ENCODE assay signal across 15 mouse cellular contexts in genomic region chr6:92542402-92543101, GRCm38 (mm10).
DNase-seq lines count a peak whose midpoint lies in the region; ATAC-seq and TF ChIP-seq lines count a peak whose summit lies in the region.
"Had no signal": no experiment of that assay in that cellular context is flagged by ENCODE, and none has a peak within 500 bp of the region (broad histone marks: within the 10 kb centered on the region; RNA-seq: fewer than 3 reads in every experiment).

No protein-coding gene starts in this region.

- H3K9ac ChIP-seq in heart, embryonic 13.5 days: no peak overlapping the region
- no peak overlapping the region for H3K9ac ChIP-seq in midbrain, postnatal 0 days (replicated peaks; ENCODE audit: low read length, poor library complexity, severe bottlenecking)
- H3K9ac ChIP-seq in liver, postnatal 0 days (replicated peaks): no peak overlapping the region
- H3K9ac ChIP-seq: forebrain, embryonic 12.5 days; hindbrain, embryonic 15.5 days; limb, embryonic 15.5 days; lung, embryonic 15.5 days had no signal

- no peaks in the 10 kb centered on the region; the same call in 1 of the 2 replicates for H3K4me1 ChIP-seq in heart, embryonic 13.5 days
- no peaks in the 10 kb centered on the region for H3K4me1 ChIP-seq in midbrain, postnatal 0 days (ENCODE audit: insufficient read depth, low read length)
- H3K4me1 ChIP-seq in liver, postnatal 0 days (ENCODE audit: insufficient read depth): no peaks in the 10 kb centered on the region
- H3K4me1 ChIP-seq: limb, embryonic 15.5 days; lung, embryonic 15.5 days; megakaryocyte, embryonic 14.5 days had no signal

- no peaks in the 10 kb centered on the region for H3K36me3 ChIP-seq in heart, embryonic 13.5 days
- H3K36me3 ChIP-seq in midbrain, postnatal 0 days (ENCODE audit: insufficient read depth, low read length): no peaks in the 10 kb centered on the region
- H3K36me3 ChIP-seq in liver, postnatal 0 days (replicated peaks; ENCODE audit: insufficient read depth, low read length): no peaks in the 10 kb centered on the region
- H3K36me3 ChIP-seq: forebrain, embryonic 12.5 days; hindbrain, embryonic 15.5 days; limb, embryonic 15.5 days; lung, embryonic 15.5 days had no signal

- WGBS in heart, embryonic 13.5 days: 55% methylated on average over 5 of the region's 5 CpGs
- whole genome bisulfite sequencing in midbrain, postnatal 0 days: 72% methylated on average over 5 of the region's 5 CpGs
- 66% methylated on average over 5 of the region's 5 CpGs for WGBS in liver, postnatal 0 days (ENCODE audit: insufficient replicate concordance)

- H3K27me3 ChIP-seq in heart, embryonic 13.5 days (replicated peaks): no peaks in the 10 kb centered on the region
- H3K27me3 ChIP-seq in midbrain, postnatal 0 days (ENCODE audit: insufficient read depth, low read length): no peaks in the 10 kb centered on the region
- no peaks in the 10 kb centered on the region for H3K27me3 ChIP-seq in liver, postnatal 0 days (ENCODE audit: insufficient read depth, low read length)
- H3K27me3 ChIP-seq: forebrain, embryonic 12.5 days; hindbrain, embryonic 15.5 days; limb, embryonic 15.5 days; lung, embryonic 15.5 days; megakaryocyte, embryonic 14.5 days had no signal

- peak; percentile 61; the same call in 1 of the 2 replicates for ATAC-seq in heart, embryonic 13.5 days (ENCODE audit: extremely low read depth, insufficient number of reproducible peaks, low FRiP score, low TSS enrichment)
- no peak for ATAC-seq in midbrain, postnatal 0 days (ENCODE audit: low FRiP score)
- ATAC-seq in liver, postnatal 0 days: no peak
- no peak for ATAC-seq in granulocyte monocyte progenitor cell, adult 5-6 weeks (replicated peaks; ENCODE audit: poor library complexity, severe bottlenecking)

- no peaks in the 10 kb centered on the region for H3K9me3 ChIP-seq in heart, embryonic 13.5 days
- no peaks in the 10 kb centered on the region for H3K9me3 ChIP-seq in midbrain, postnatal 0 days (ENCODE audit: low read length)
- no peaks in the 10 kb centered on the region for H3K9me3 ChIP-seq in liver, postnatal 0 days (ENCODE audit: low read length)
- H3K9me3 ChIP-seq: forebrain, embryonic 12.5 days; hindbrain, embryonic 15.5 days; limb, embryonic 15.5 days; lung, embryonic 15.5 days; megakaryocyte, embryonic 14.5 days had no signal

- no peak overlapping the region for H3K4me2 ChIP-seq in heart, embryonic 13.5 days
- H3K4me2 ChIP-seq in midbrain, postnatal 0 days (ENCODE audit: low read depth, low read length, poor library complexity, severe bottlenecking): no peak overlapping the region
- H3K4me2 ChIP-seq in liver, postnatal 0 days (ENCODE audit: low read depth, low read length): no peak overlapping the region
- H3K4me2 ChIP-seq: forebrain, embryonic 12.5 days; hindbrain, embryonic 15.5 days; limb, embryonic 15.5 days; lung, embryonic 15.5 days had no signal

- peak overlapping the region; percentile 39; the same call in 1 of the 2 replicates for H3K27ac ChIP-seq in heart, embryonic 13.5 days (replicated peaks)
- H3K27ac ChIP-seq in midbrain, postnatal 0 days (ENCODE audit: low read depth, low read length): no peak overlapping the region
- no peak overlapping the region for H3K27ac ChIP-seq in liver, postnatal 0 days (ENCODE audit: low read depth)
- H3K27ac ChIP-seq: forebrain, embryonic 12.5 days; hindbrain, embryonic 15.5 days; limb, embryonic 15.5 days; lung, embryonic 15.5 days had no signal

- H3K4me3 ChIP-seq in heart, embryonic 13.5 days: no peak overlapping the region
- H3K4me3 ChIP-seq in midbrain, postnatal 0 days (ENCODE audit: low read depth, low read length): no peak overlapping the region
- H3K4me3 ChIP-seq in liver, postnatal 0 days (ENCODE audit: low read depth, low read length): no peak overlapping the region
- H3K4me3 ChIP-seq: forebrain, embryonic 12.5 days; hindbrain, embryonic 15.5 days; left cerebral cortex, adult 2 months; limb, embryonic 15.5 days; lung, embryonic 15.5 days; megakaryocyte, embryonic 14.5 days had no signal

- no peak for TF ChIP-seq CTCF in midbrain, postnatal 0 days (IDR thresholded peaks at IDR 0.05)
- no peak for TF ChIP-seq CTCF in liver, postnatal 0 days (IDR thresholded peaks at IDR 0.05; ENCODE audit: low read depth)

- peak; percentile 17 to 23 for DNase-seq in heart, adult 18-20 months
- no peak for DNase-seq in heart, postnatal 4 days
- peak; percentile 33 for DNase-seq in right cerebral cortex, adult 18-20 months
- DNase-seq in right cerebral cortex, postnatal 36 days (ENCODE audit: low spot score in 2 of 2): no peak
- DNase-seq in midbrain, postnatal 0 days (ENCODE audit: low spot score): no peak
- no peak for DNase-seq in liver, postnatal 0 days
- DNase-seq: cerebellum, adult 9-10 months had no signal

- TF ChIP-seq EP300 in liver, postnatal 0 days (IDR thresholded peaks at IDR 0.05; ENCODE audit: low read depth): no peak

Comparison
In these comparisons a context has a peak if more than half of its experiments do, and no peak if none do; other contexts are left out.
1. DNase-seq: peak in heart, adult 18-20 months (2 of 2) and right cerebral cortex, adult 18-20 months (single experiment); none in heart, postnatal 4 days (single experiment), right cerebral cortex, postnatal 36 days (0 of 2), midbrain, postnatal 0 days (single experiment) and liver, postnatal 0 days (single experiment).